Mouse (Mus musculus) intestine, postnatal 0 days (tissue): ENCODE data around the gene Nifk. TPM values are rescaled to one million over a fixed set of nuclear protein-coding genes. Genes with fewer than 3 reads are reported as not detected.

Experiments
- ATAC-seq: fragments of 200-750 bp; cut with Nextera tagmentation; 2 replicates; pipeline ENCODE4 v1.8.0; 2017; ENCODE audit warnings: mild to moderate bottlenecking, moderate TSS enrichment, moderate library complexity
- H3K27ac ChIP-seq: fragments of 300-500 bp; sonication (generic); 2 replicates; pipeline ENCODE4 v1.5.1; 2014; ENCODE audit warnings: mild to moderate bottlenecking, low read depth, low read length, moderate library complexity
- H3K27me3 ChIP-seq: fragments of 300-500 bp; sonication (generic); replicated peaks from 2 replicates; pipeline ENCODE4 v1.6.1; 2014; ENCODE audit warnings: low read length, mixed read lengths; ENCODE audit not compliant: control insufficient read depth, insufficient read depth
- H3K36me3 ChIP-seq: fragments of 300-500 bp; sonication (generic); 2 replicates; pipeline ENCODE4 v1.6.1; 2014; ENCODE audit warnings: mild to moderate bottlenecking, moderate library complexity; ENCODE audit not compliant: control insufficient read depth, insufficient read depth
- H3K4me1 ChIP-seq: fragments of 300-500 bp; sonication (generic); replicated peaks from 2 replicates; pipeline ENCODE4 v1.6.1; 2014; ENCODE audit warnings: antibody characterized with exemption, low read length, mixed read lengths; ENCODE audit not compliant: control insufficient read depth, insufficient read depth
- H3K4me2 ChIP-seq: fragments of 300-500 bp; sonication (generic); replicated peaks from 2 replicates; pipeline ENCODE4 v1.6.1; 2014; ENCODE audit warnings: low read depth, mild to moderate bottlenecking, moderate library complexity
- H3K4me3 ChIP-seq: fragments of 300-500 bp; sonication (generic); 2 replicates; pipeline ENCODE4 v1.5.1; 2014; ENCODE audit warnings: low read depth, low read length
- H3K9ac ChIP-seq: fragments of 300-500 bp; sonication (generic); 2 replicates; pipeline ENCODE4 v1.6.1; 2014; ENCODE audit warnings: mild to moderate bottlenecking, low read depth, low read length
- H3K9me3 ChIP-seq: fragments of 300-500 bp; sonication (generic); 2 replicates; pipeline ENCODE4 v1.6.1; 2016; ENCODE audit warnings: mixed run types; ENCODE audit not compliant: control insufficient read depth
- CTCF ChIP-seq: sonication (generic); IDR thresholded peaks from 2 replicates; pipeline ENCODE4 v1.5.1; 2016; ENCODE audit warnings: low read depth, mild to moderate bottlenecking, control low read depth, antibody characterized with exemption, moderate library complexity
- WGBS: fragments of 180-500 bp; shearing (Covaris S2); extraction: QIAGEN DNeasy Blood & Tissue Kit; methylation state at CpG from one replicate; pipeline ENCODE4 v1.1.7; 2014; 5-methylcytosine and 5-hydroxymethylcytosine counted together
- polyA plus RNA-seq: library from polyadenylated mRNA; unstranded; fragments of >200 nt; fragmentation: Nextera tagmentation; extraction: Ambion mirVana; gene quantifications from 2 replicates; pipeline ENCODE4 v1.2.1, GENCODE M21; 2015

The Nifk gene
- polyA plus RNA-seq, 1 experiment from 2014 or later, result 41.4 TPM

- Histone ChIP-seq H3K4me1 (no peaks in the 10 kb centered on the region), H3K9me3 (no peaks in the 10 kb centered on the region), H3K27me3 (no peaks in the 10 kb centered on the region), H3K36me3 (no peaks in the 10 kb centered on the region), H3K4me3 (no peak overlapping the region), H3K27ac (no peak overlapping the region), H3K4me2 (no peak overlapping the region), H3K9ac (no peak overlapping the region)
- no peak for ATAC-seq
- TF ChIP-seq CTCF, result no peak
- 64% methylated on average over 3 of the region's 3 CpGs for WGBS
These were observed 47.3 kb downstream of the Nifk start for GRCm38 (mm10) chr1:118368721-118369461.

DNA sequence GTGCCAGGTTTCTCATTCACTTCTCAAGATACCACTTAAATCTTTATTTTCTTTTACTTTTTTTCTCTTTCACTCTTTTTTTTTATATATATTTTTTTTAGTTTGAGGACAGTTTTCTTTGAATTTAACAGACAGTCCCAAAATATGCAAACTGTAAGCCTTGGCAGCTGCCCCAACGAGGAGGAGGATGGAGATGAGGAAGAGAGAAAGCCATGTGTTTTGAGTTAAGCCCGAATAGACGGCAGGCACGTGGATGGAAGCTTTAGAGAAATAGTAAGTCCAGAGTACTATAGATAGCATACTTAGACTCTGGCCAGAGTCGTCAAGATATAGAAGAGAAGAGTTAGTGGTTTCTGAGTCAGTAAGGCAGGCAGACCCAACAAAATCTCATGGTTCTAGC is 56.1 kb downstream of the Nifk start:
- Histone ChIP-seq H3K4me3 (no peak overlapping the region), H3K9me3 (no peaks in the 10 kb centered on the region), H3K36me3 (no peaks in the 10 kb centered on the region), H3K27ac (no peak overlapping the region), H3K9ac (no peak overlapping the region), H3K4me1 (no peaks in the 10 kb centered on the region), H3K27me3 (no peaks in the 10 kb centered on the region), H3K4me2 (no peak overlapping the region)
- no peak for TF ChIP-seq CTCF
- no peak for ATAC-seq
- 69% methylated on average over 5 of the region's 5 CpGs for WGBS

GRCm38 (mm10) chr1:118380105-118380786 is 58.6 kb downstream of the Nifk start:
- WGBS, result 76% methylated on average over 8 of the region's 8 CpGs

More at GRCm38 (mm10) chr1:118380105-118380786, 58.6 kb downstream of the Nifk start:
- no peaks in the 10 kb centered on the region for H3K27me3 ChIP-seq
- H3K27ac ChIP-seq, result no peak overlapping the region
- no peak for ATAC-seq
- no peaks in the 10 kb centered on the region for H3K9me3 ChIP-seq
- H3K36me3 ChIP-seq, result no peaks in the 10 kb centered on the region
- no peak overlapping the region for H3K4me2 ChIP-seq
- no peak overlapping the region for H3K4me3 ChIP-seq
- no peak for TF ChIP-seq CTCF
- no peak overlapping the region for H3K9ac ChIP-seq
- no peaks in the 10 kb centered on the region for H3K4me1 ChIP-seq

Other genes with a start within 250 kb of the Nifk start
- 0.03 and 0.05 TPM in 2 replicates for gene Gm29106, start 145.3 kb upstream of the Nifk start, polyA plus RNA-seq
- 138 TPM in 2 replicates for gene Tsn, start 10.1 kb upstream of the Nifk start, polyA plus RNA-seq
- 8.7 and 11.5 TPM in 2 replicates for gene Clasp1, start 67.2 kb downstream of the Nifk start, polyA plus RNA-seq